Mouse (Mus musculus) frontal cortex, adult (tissue): Measurements from ENCODE around the gene Uqcrh.
A peak's percentile ranks its signal among the peaks of the same experiment; 100 is the strongest.

ENCODE experiments used
- ATAC-seq: cut with Nextera tagmentation; 2 replicates; pipeline ENCODE4 v1.9.2; 2017; ENCODE audit warnings: mild to moderate bottlenecking, moderate library complexity, mixed read lengths; ENCODE audit not compliant: low TSS enrichment

Uqcrh gene

GRCm38 (mm10) chr4:116057559-116057958, 17.3 kb downstream of the Uqcrh start:
- no peak for ATAC-seq

- peak; percentile 96 for ATAC-seq
These were observed 21.4 kb downstream of the Uqcrh start, which contains the start of gene Nsun4 for GRCm38 (mm10) chr4:116053399-116053961. Nsun4 (minus strand) TSS chr4:116053876.

- ATAC-seq = peak; percentile 29; the same call in 1 of the 2 replicates
These were observed 22.2 kb downstream of the Uqcrh start for GRCm38 (mm10) chr4:116052526-116053293.

- no peak for ATAC-seq
These were observed 25.7 kb downstream of the Uqcrh start for GRCm38 (mm10) chr4:116049211-116049610.

- ATAC-seq = no peak
These were observed 26.5 kb downstream of the Uqcrh start for GRCm38 (mm10) chr4:116048130-116048920.

GRCm38 (mm10) chr4:116047681-116048080, 27.2 kb downstream of the Uqcrh start:
- ATAC-seq = no peak

- ATAC-seq = no peak
These were observed 28.3 kb downstream of the Uqcrh start for GRCm38 (mm10) chr4:116046604-116047003.

GRCm38 (mm10) chr4:116042186-116042585, 32.7 kb downstream of the Uqcrh start:
- no peak for ATAC-seq

- ATAC-seq = no peak
These were observed 34.4 kb downstream of the Uqcrh start for GRCm38 (mm10) chr4:116040466-116040865.

- ATAC-seq = peak; percentile 96
These were observed 41.5 kb downstream of the Uqcrh start for GRCm38 (mm10) chr4:116033374-116033773.

- peak; percentile 42 for ATAC-seq
These were observed 42.0 kb downstream of the Uqcrh start for GRCm38 (mm10) chr4:116032906-116033305.

GRCm38 (mm10) chr4:116017902-116018746, 56.7 kb downstream of the Uqcrh start, which contains the start of gene Faah:
Faah (minus strand) TSS chr4:116017926.
- ATAC-seq = peak; percentile 7; the same call in 1 of the 2 replicates

- peak; percentile 78 for ATAC-seq
These were observed 57.5 kb downstream of the Uqcrh start for GRCm38 (mm10) chr4:116017300-116017901.
